Mouse (Mus musculus): ENCODE data around the gene Atg5. TPM values are rescaled to one million over a fixed set of nuclear protein-coding genes. Genes with fewer than 3 reads are reported as not detected.

Atg5 gene
- polyA plus RNA-seq, 1 experiment: 7.7 TPM

- H3K27me3 ChIP-seq (replicated peaks): peaks cover 7% of the 10 kb centered on the region
- TF ChIP-seq FLI1 (IDR thresholded peaks at IDR 0.05; ENCODE audit: low read length) (no peak), GATA1 (IDR thresholded peaks at IDR 0.05; ENCODE audit: borderline replicate concordance, low read length) (no peak)
- H3K9me3 ChIP-seq: no peaks in the 10 kb centered on the region
- H3K4me3 ChIP-seq (replicated peaks): peak overlapping the region; percentile 88
- no peaks in the 10 kb centered on the region for H3K36me3 ChIP-seq (replicated peaks; ENCODE audit: low read length)
- peaks cover 17% of the 10 kb centered on the region for H3K4me1 ChIP-seq
These were observed 112.5 kb downstream of the Atg5 start for GRCm38 (mm10) chr10:44380476-44381208.

- TF ChIP-seq GATA1 (IDR thresholded peaks at IDR 0.05; ENCODE audit: borderline replicate concordance, low read length) (no peak), FLI1 (IDR thresholded peaks at IDR 0.05; ENCODE audit: low read length) (no peak)
- Histone ChIP-seq H3K4me1 (peaks cover 17% of the 10 kb centered on the region), H3K27me3 (replicated peaks) (peaks cover 9% of the 10 kb centered on the region), H3K4me3 (replicated peaks) (no peak overlapping the region), H3K9me3 (no peaks in the 10 kb centered on the region), H3K36me3 (replicated peaks; ENCODE audit: low read length) (no peaks in the 10 kb centered on the region)
These were observed 113.2 kb downstream of the Atg5 start for GRCm38 (mm10) chr10:44381397-44381796.

GRCm38 (mm10) chr10:44381948-44382347 lies 113.8 kb downstream of the Atg5 start:
- Histone ChIP-seq H3K4me3 (replicated peaks) (no peak overlapping the region), H3K9me3 (no peaks in the 10 kb centered on the region), H3K36me3 (replicated peaks; ENCODE audit: low read length) (no peaks in the 10 kb centered on the region), H3K4me1 (peaks cover 17% of the 10 kb centered on the region), H3K27me3 (replicated peaks) (peaks cover 9% of the 10 kb centered on the region)
- TF ChIP-seq FLI1 (IDR thresholded peaks at IDR 0.05; ENCODE audit: low read length) (no peak), GATA1 (IDR thresholded peaks at IDR 0.05; ENCODE audit: borderline replicate concordance, low read length) (no peak)

GRCm38 (mm10) chr10:44383213-44383612 lies 115.1 kb downstream of the Atg5 start:
- no peaks in the 10 kb centered on the region for H3K36me3 ChIP-seq (replicated peaks; ENCODE audit: low read length)

GRCm38 (mm10) chr10:44385227-44385626 lies 117.1 kb downstream of the Atg5 start:
- Histone ChIP-seq H3K4me3 (replicated peaks) (no peak overlapping the region), H3K9me3 (no peaks in the 10 kb centered on the region), H3K27me3 (replicated peaks) (peaks cover 9% of the 10 kb centered on the region), H3K4me1 (peaks cover 13% of the 10 kb centered on the region), H3K36me3 (replicated peaks; ENCODE audit: low read length) (no peaks in the 10 kb centered on the region)
- TF ChIP-seq GATA1 (IDR thresholded peaks at IDR 0.05; ENCODE audit: borderline replicate concordance, low read length) (no peak), FLI1 (IDR thresholded peaks at IDR 0.05; ENCODE audit: low read length) (no peak)

More at GRCm38 (mm10) chr10:44383213-44383612, 115.1 kb downstream of the Atg5 start:
- H3K9me3 ChIP-seq: no peaks in the 10 kb centered on the region
- no peak overlapping the region for H3K4me3 ChIP-seq (replicated peaks)
- peaks cover 9% of the 10 kb centered on the region for H3K27me3 ChIP-seq (replicated peaks)
- H3K4me1 ChIP-seq: peaks cover 17% of the 10 kb centered on the region
- TF ChIP-seq GATA1 (IDR thresholded peaks at IDR 0.05; ENCODE audit: borderline replicate concordance, low read length) (no peak), FLI1 (IDR thresholded peaks at IDR 0.05; ENCODE audit: low read length) (no peak)

- Histone ChIP-seq H3K27me3 (replicated peaks) (peaks cover 10% of the 10 kb centered on the region), H3K9me3 (no peaks in the 10 kb centered on the region), H3K4me3 (replicated peaks) (no peak overlapping the region), H3K4me1 (no peaks in the 10 kb centered on the region), H3K36me3 (replicated peaks; ENCODE audit: low read length) (no peaks in the 10 kb centered on the region)
- TF ChIP-seq GATA1 (IDR thresholded peaks at IDR 0.05; ENCODE audit: borderline replicate concordance, low read length): no peak
These were observed 120.6 kb downstream of the Atg5 start for GRCm38 (mm10) chr10:44388706-44389233.

- Histone ChIP-seq H3K9me3 (no peaks in the 10 kb centered on the region), H3K36me3 (replicated peaks; ENCODE audit: low read length) (no peaks in the 10 kb centered on the region), H3K4me1 (no peaks in the 10 kb centered on the region), H3K4me3 (replicated peaks) (no peak overlapping the region), H3K27me3 (replicated peaks) (peaks cover 5% of the 10 kb centered on the region)
- TF ChIP-seq GATA1 (IDR thresholded peaks at IDR 0.05; ENCODE audit: borderline replicate concordance, low read length): no peak
- no peak for TF ChIP-seq FLI1 (IDR thresholded peaks at IDR 0.05; ENCODE audit: low read length)
These were observed 122.1 kb downstream of the Atg5 start for GRCm38 (mm10) chr10:44390286-44390685.

- Histone ChIP-seq H3K4me1 (no peaks in the 10 kb centered on the region), H3K27me3 (replicated peaks) (peaks cover 4% of the 10 kb centered on the region), H3K9me3 (no peaks in the 10 kb centered on the region), H3K36me3 (replicated peaks; ENCODE audit: low read length) (no peaks in the 10 kb centered on the region), H3K4me3 (replicated peaks) (no peak overlapping the region)
- TF ChIP-seq GATA1 (IDR thresholded peaks at IDR 0.05; ENCODE audit: borderline replicate concordance, low read length) (no peak), FLI1 (IDR thresholded peaks at IDR 0.05; ENCODE audit: low read length) (no peak)
These were observed 123.5 kb downstream of the Atg5 start for GRCm38 (mm10) chr10:44391509-44392290.

GRCm38 (mm10) chr10:44392855-44393254 lies 124.7 kb downstream of the Atg5 start:
- TF ChIP-seq GATA1 (IDR thresholded peaks at IDR 0.05; ENCODE audit: borderline replicate concordance, low read length): no peak
- no peak for TF ChIP-seq FLI1 (IDR thresholded peaks at IDR 0.05; ENCODE audit: low read length)
- no peak overlapping the region for H3K4me3 ChIP-seq (replicated peaks)
- no peaks in the 10 kb centered on the region for H3K9me3 ChIP-seq
- no peaks in the 10 kb centered on the region for H3K36me3 ChIP-seq (replicated peaks; ENCODE audit: low read length)
- no peaks in the 10 kb centered on the region for H3K4me1 ChIP-seq
- H3K27me3 ChIP-seq (replicated peaks): peaks cover 11% of the 10 kb centered on the region

GRCm38 (mm10) chr10:44400119-44400518 lies 132.0 kb downstream of the Atg5 start:
- H3K27me3 ChIP-seq (replicated peaks): peaks cover 17% of the 10 kb centered on the region
- no peaks in the 10 kb centered on the region for H3K36me3 ChIP-seq (replicated peaks; ENCODE audit: low read length)
- H3K4me3 ChIP-seq (replicated peaks): no peak overlapping the region
- peaks cover 8% of the 10 kb centered on the region for H3K4me1 ChIP-seq
- H3K9me3 ChIP-seq: no peaks in the 10 kb centered on the region
- TF ChIP-seq FLI1 (IDR thresholded peaks at IDR 0.05; ENCODE audit: low read length) (no peak), GATA1 (IDR thresholded peaks at IDR 0.05; ENCODE audit: borderline replicate concordance, low read length) (no peak)

All from megakaryocyte, embryonic 14.5 days (primary cell).